Mouse (Mus musculus): ENCODE data around the gene Ptprd.

DNA sequence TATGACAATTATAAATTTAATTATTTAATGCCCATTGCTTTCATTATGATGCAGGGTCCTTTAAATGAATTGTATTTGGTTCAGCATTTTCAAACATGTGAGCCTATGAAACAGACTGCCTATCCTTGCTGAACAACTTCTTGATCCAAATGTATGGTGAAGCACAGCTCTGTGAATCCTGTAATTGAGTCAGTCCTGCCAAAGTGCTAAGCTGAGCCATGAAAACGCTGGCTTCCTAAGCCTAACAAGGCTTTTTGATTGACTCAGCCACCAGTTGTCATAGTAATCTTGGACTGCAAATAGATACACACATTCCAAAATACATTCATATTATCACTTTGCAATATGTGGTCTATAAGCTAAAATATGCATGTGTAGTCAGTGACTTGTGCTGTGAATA is 625.1 kb downstream of the Ptprd start:
- TF ChIP-seq POLR2A (IDR thresholded peaks at IDR 0.05; ENCODE audit: insufficient read depth, low read depth, low read length) (no peak), CTCF (IDR thresholded peaks at IDR 0.05; ENCODE audit: insufficient read depth, low read depth, low read length) (no peak)

Data from olfactory bulb, adult 2 months (tissue).